Mouse (Mus musculus) small intestine, adult 2 months (tissue): Measurements from ENCODE around the gene Vmp1.

Source experiments
- CTCF ChIP-seq: fragments of 200-500 bp; IDR thresholded peaks from 2 replicates; pipeline ENCODE4 v1.5.1; 2012; ENCODE audit warnings: low read depth, mild to moderate bottlenecking, control low read depth, inconsistent platforms, low read length, moderate library complexity, mixed read lengths; ENCODE audit not compliant: insufficient replicate concordance, insufficient read length; ENCODE audit errors: extremely low read depth
- POLR2A ChIP-seq: fragments of 200-500 bp; IDR thresholded peaks from 2 replicates; pipeline ENCODE4 v1.6.1; 2012; ENCODE audit warnings: low read depth, mild to moderate bottlenecking, control low read depth, inconsistent platforms, low read length, moderate library complexity

GRCm38 (mm10) chr11:86627649-86628048 lies 56.0 kb downstream of the Vmp1 start:
- no peak for TF ChIP-seq CTCF
- TF ChIP-seq POLR2A: no peak
